Mouse (Mus musculus) testis, adult 10 weeks (tissue): ENCODE results near the gene Smim6. TPM values are rescaled to one million over a fixed set of nuclear protein-coding genes. Genes with fewer than 3 reads are reported as not detected.

Source experiments
- polyA plus RNA-seq: library from polyadenylated mRNA; stranded (reverse); fragments of 350-450 nt; fragmentation: Illumina TruSeq; extraction: RNeasy Lipid Tissue Mini Kit (QIAGEN cat#74804); gene quantifications from one replicate; pipeline ENCODE4 v1.2.3, GENCODE M21; 2014; ENCODE audit warnings: low read depth, low replicate concordance

Gene Smim6
- 5.2 TPM for polyA plus RNA-seq

DNA sequence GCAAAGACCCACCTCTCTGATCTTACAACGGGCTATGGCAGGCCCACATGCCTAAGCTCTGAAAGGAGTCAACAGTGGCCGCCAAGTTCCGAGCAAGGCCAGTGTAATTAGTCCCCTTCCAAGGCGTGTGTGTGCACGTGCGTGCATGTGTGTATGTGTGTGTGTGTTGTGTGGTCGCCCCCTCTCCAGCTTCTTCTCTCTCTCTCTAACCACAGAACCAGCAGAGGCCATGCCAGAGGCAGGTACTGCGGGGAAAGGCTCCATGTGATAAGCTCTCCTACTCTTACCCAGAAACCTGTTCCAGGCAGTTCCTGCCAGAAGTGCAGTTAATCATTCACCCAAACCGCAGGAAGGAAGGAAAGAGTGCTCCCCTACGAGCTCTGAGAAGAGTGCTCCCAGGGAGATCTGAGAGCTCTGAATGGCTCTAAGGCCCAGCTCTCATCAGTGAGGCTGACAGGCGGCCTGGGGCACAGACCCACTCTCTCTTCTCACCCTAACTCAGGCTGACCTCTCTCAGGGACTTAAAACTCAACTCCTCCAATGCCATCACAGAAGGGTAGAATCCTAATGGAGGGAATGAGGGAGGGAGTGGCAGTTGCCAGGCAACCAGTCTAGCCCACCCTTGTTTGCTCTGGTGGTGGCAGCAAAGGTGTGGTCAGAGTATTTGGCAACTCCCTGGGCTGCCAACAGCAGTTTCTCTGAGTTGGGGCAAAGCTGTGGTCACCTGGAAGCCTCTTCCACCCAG, at the start of gene Smim6:
TSS of gene Smim6 (plus strand) at position 386 of the 745 bp plus-strand sequence.

GRCm38 (mm10) chr11:115899486-115900266, 12.1 kb upstream of the Smim6 start, which contains the start of gene Smim5:
TSS of gene Smim5 (plus strand) at chr11:115899966.

DNA sequence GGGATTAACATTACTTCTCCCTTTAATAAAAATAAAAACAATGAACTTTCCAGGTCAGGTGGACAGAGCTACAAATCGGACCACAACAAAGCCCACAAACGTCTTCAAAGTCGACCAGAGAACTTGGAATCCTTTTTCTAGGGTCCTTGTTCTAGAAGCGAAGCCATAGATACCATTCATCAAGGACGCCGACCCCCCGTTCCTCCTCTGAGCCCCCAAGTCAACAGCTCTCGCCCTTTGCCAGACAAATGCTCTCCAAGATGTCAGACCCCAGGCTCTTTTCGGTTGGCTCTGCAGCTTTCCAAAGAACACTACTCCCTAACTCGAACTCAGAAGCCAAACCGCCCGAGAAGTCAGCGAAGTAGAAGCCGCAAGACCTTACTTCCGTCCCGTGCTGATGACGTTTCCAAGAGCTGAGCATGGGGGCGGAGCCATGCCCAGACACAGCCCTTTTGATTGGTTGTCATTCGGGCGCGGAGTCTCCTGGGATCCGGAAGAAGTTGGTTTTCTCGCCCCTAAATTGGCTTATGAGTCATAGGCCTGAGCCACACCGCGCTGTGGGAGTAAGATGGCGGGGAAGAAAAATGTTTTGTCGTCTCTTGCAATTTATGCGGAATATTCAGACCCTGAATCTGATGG, 21.4 kb downstream of the Smim6 start, which contains the start of the genes Sap30bp and Recql5:
TSS of gene Sap30bp (plus strand) at position 175 of the 639 bp plus-strand sequence.
TSS of gene Recql5 (minus strand) at position 370 of the 639 bp plus-strand sequence.

Other genes with a start within 250 kb of the Smim6 start
- 12.9 TPM for gene Grb2, start 203.4 kb upstream of the Smim6 start, polyA plus RNA-seq
- gene Tmem94, start 146.6 kb upstream of the Smim6 start, polyA plus RNA-seq = 1.6 TPM
- 0.13 TPM for gene Caskin2, start 98.4 kb upstream of the Smim6 start, polyA plus RNA-seq
- gene Tsen54, start 97.3 kb upstream of the Smim6 start, polyA plus RNA-seq = not detected
- not detected for gene Llgl2, start 88.0 kb upstream of the Smim6 start, polyA plus RNA-seq
- gene Myo15b, start 53.6 kb upstream of the Smim6 start, polyA plus RNA-seq = 1.1 TPM
- not detected for gene Smim5, start 12.1 kb upstream of the Smim6 start, polyA plus RNA-seq
- 8.4 TPM for gene Sap30bp, start 21.3 kb downstream of the Smim6 start, polyA plus RNA-seq
- gene Recql5, start 21.5 kb downstream of the Smim6 start, polyA plus RNA-seq = 3.5 TPM
- not detected for gene Itgb4, start 62.7 kb downstream of the Smim6 start, polyA plus RNA-seq
- gene Galk1, start 100.7 kb downstream of the Smim6 start, polyA plus RNA-seq = not detected
- 711 TPM for gene H3f3b, start 115.9 kb downstream of the Smim6 start, polyA plus RNA-seq
- 6.0 TPM for gene Unk, start 118.3 kb downstream of the Smim6 start, polyA plus RNA-seq
- gene Unc13d, start 165.9 kb downstream of the Smim6 start, polyA plus RNA-seq = 0.11 TPM
- 22.9 TPM for gene Wbp2, start 175.0 kb downstream of the Smim6 start, polyA plus RNA-seq
- 0.36 TPM for gene Trim47, start 215.2 kb downstream of the Smim6 start, polyA plus RNA-seq
- 0.45 TPM for gene Trim65, start 219.1 kb downstream of the Smim6 start, polyA plus RNA-seq
- gene Mrpl38, start 226.9 kb downstream of the Smim6 start, polyA plus RNA-seq = 2.2 TPM